Mouse (Mus musculus) thymus, adult 2 months (tissue): ENCODE data around the gene Oas1d. TPM values are rescaled to one million over a fixed set of nuclear protein-coding genes. Genes with fewer than 3 reads are reported as not detected.

Experiments used
- DNase-seq: peaks from one replicate; pipeline ENCODE4 v3.0.0; 2021
- H3K27ac ChIP-seq: fragments of 200-500 bp; 2 replicates; pipeline ENCODE4 v1.5.1; 2012; ENCODE audit warnings: low read length, control low read depth; ENCODE audit not compliant: control insufficient read depth, insufficient read depth
- H3K27me3 ChIP-seq: fragments of 200-500 bp; 2 replicates; pipeline ENCODE4 v1.6.1; 2012; ENCODE audit warnings: mild to moderate bottlenecking, low read length, moderate library complexity, mixed read lengths; ENCODE audit not compliant: control insufficient read depth, insufficient read depth
- H3K36me3 ChIP-seq: fragments of 200-500 bp; 2 replicates; pipeline ENCODE4 v1.6.1; 2012; ENCODE audit warnings: mild to moderate bottlenecking, low read length, moderate library complexity; ENCODE audit not compliant: control insufficient read depth, insufficient read depth
- H3K4me1 ChIP-seq: fragments of 200-500 bp; replicated peaks from 2 replicates; pipeline ENCODE4 v1.6.1; 2012; ENCODE audit warnings: low read length; ENCODE audit not compliant: control insufficient read depth, insufficient read depth
- H3K4me3 ChIP-seq: fragments of 200-500 bp; 2 replicates; pipeline ENCODE4 v1.5.1; 2012; ENCODE audit warnings: mild to moderate bottlenecking, low read length, control low read depth, moderate library complexity; ENCODE audit not compliant: control insufficient read depth, insufficient read depth
- CTCF ChIP-seq: fragments of 200-500 bp; IDR thresholded peaks from 2 replicates; pipeline ENCODE4 v1.5.1; 2012; ENCODE audit warnings: mild to moderate bottlenecking, control low read depth, low read length, moderate library complexity, borderline replicate concordance; ENCODE audit not compliant: control insufficient read depth, poor library complexity, insufficient read depth; ENCODE audit errors: extremely low read depth
- POLR2A ChIP-seq: fragments of 200-500 bp; IDR thresholded peaks from 2 replicates; pipeline ENCODE4 v1.6.1; 2012; ENCODE audit warnings: mild to moderate bottlenecking, low read length, control low read depth, moderate library complexity; ENCODE audit not compliant: control insufficient read depth, poor library complexity, insufficient read depth; ENCODE audit errors: extremely low read depth
- WGBS: fragments of 180-500 bp; shearing (Covaris S2); methylation state at CpG from one replicate; pipeline ENCODE4 v1.1.7; 2018; 5-methylcytosine and 5-hydroxymethylcytosine counted together
- polyA plus RNA-seq: library from polyadenylated mRNA; depleted of rRNA; stranded (reverse); fragments of >200 nt; gene quantifications from 2 replicates; pipeline ENCODE4 v1.2.3, GENCODE M21; 2012; rRNA removed

The Oas1d gene
- polyA plus RNA-seq, 1 experiment, result 0.74 TPM

GRCm38 (mm10) chr5:120966156-120966555 is 51.8 kb downstream of the Oas1d start:
- Histone ChIP-seq H3K36me3 (no peaks in the 10 kb centered on the region), H3K4me3 (no peak overlapping the region), H3K27ac (no peak overlapping the region), H3K27me3 (no peaks in the 10 kb centered on the region), H3K4me1 (no peaks in the 10 kb centered on the region)
- no peak for TF ChIP-seq POLR2A
- no peak for TF ChIP-seq CTCF
- 92% methylated on average over 4 of the region's 4 CpGs for WGBS
- no peak for DNase-seq

- DNase-seq, result no peak
- no peaks in the 10 kb centered on the region for H3K36me3 ChIP-seq
- TF ChIP-seq POLR2A, result no peak
- TF ChIP-seq CTCF, result no peak
- H3K27ac ChIP-seq, result no peak overlapping the region
- WGBS, result 86% methylated on average over 8 of the region's 8 CpGs
- no peaks in the 10 kb centered on the region for H3K4me1 ChIP-seq
- no peaks in the 10 kb centered on the region for H3K27me3 ChIP-seq
- no peak overlapping the region for H3K4me3 ChIP-seq
These were observed 52.6 kb downstream of the Oas1d start for GRCm38 (mm10) chr5:120966894-120967293.

- Histone ChIP-seq H3K27me3 (no peaks in the 10 kb centered on the region), H3K4me3 (no peak overlapping the region), H3K27ac (no peak overlapping the region), H3K36me3 (no peaks in the 10 kb centered on the region), H3K4me1 (no peaks in the 10 kb centered on the region)
- WGBS, result 81% methylated on average over 13 of the region's 13 CpGs
- no peak for TF ChIP-seq POLR2A
- no peak for TF ChIP-seq CTCF
- DNase-seq, result no peak
These were observed 53.2 kb downstream of the Oas1d start for GRCm38 (mm10) chr5:120967355-120968133.

- H3K36me3 ChIP-seq, result no peaks in the 10 kb centered on the region
- WGBS, result 67% methylated on average over 4 of the region's 4 CpGs
- no peak for TF ChIP-seq POLR2A
- no peak for TF ChIP-seq CTCF
These were observed 53.8 kb downstream of the Oas1d start for GRCm38 (mm10) chr5:120968134-120968532.

GRCm38 (mm10) chr5:120968799-120969198 is 54.5 kb downstream of the Oas1d start:
- Histone ChIP-seq H3K27me3 (no peaks in the 10 kb centered on the region), H3K36me3 (no peaks in the 10 kb centered on the region), H3K4me3 (no peak overlapping the region), H3K4me1 (no peaks in the 10 kb centered on the region), H3K27ac (no peak overlapping the region)
- DNase-seq, result no peak
- WGBS, result 91% methylated on average over 8 of the region's 8 CpGs
- TF ChIP-seq POLR2A (no peak), CTCF (no peak)

More at GRCm38 (mm10) chr5:120968134-120968532, 53.8 kb downstream of the Oas1d start:
- no peaks in the 10 kb centered on the region for H3K27me3 ChIP-seq
- H3K4me1 ChIP-seq, result no peaks in the 10 kb centered on the region
- DNase-seq, result no peak
- H3K4me3 ChIP-seq, result no peak overlapping the region
- no peak overlapping the region for H3K27ac ChIP-seq

- no peak for TF ChIP-seq CTCF
- no peak for TF ChIP-seq POLR2A
- no peak for DNase-seq
- 57% methylated on average over 4 of the region's 4 CpGs for WGBS
- H3K27ac ChIP-seq, result no peak overlapping the region
- H3K27me3 ChIP-seq, result no peaks in the 10 kb centered on the region
- H3K4me3 ChIP-seq, result no peak overlapping the region
- no peaks in the 10 kb centered on the region for H3K36me3 ChIP-seq
- no peaks in the 10 kb centered on the region for H3K4me1 ChIP-seq
These were observed 55.4 kb downstream of the Oas1d start for GRCm38 (mm10) chr5:120969703-120970102.

Other genes starting within 250 kb of the Oas1d start
- gene Dtx1, start 202.6 kb upstream of the Oas1d start, polyA plus RNA-seq, result 60.6 and 66.6 TPM in 2 replicates
- gene Oas2, start 164.7 kb upstream of the Oas1d start, polyA plus RNA-seq, result 18.5 and 22.4 TPM in 2 replicates
- gene Oas3, start 136.9 kb upstream of the Oas1d start, polyA plus RNA-seq, result 27.6 and 28.1 TPM in 2 replicates
- gene Oas1e, start 119.0 kb upstream of the Oas1d start, polyA plus RNA-seq, result 0.52 and 0.74 TPM in 2 replicates
- gene Oas1c, start 102.0 kb upstream of the Oas1d start, polyA plus RNA-seq, result 6.3 and 7.7 TPM in 2 replicates
- 0.51 and 1.1 TPM in 2 replicates for gene Oas1f, start 67.2 kb upstream of the Oas1d start, polyA plus RNA-seq
- 0.28 and 0.73 TPM in 2 replicates for gene Oas1h, start 53.1 kb upstream of the Oas1d start, polyA plus RNA-seq
- 9.0 and 10.2 TPM in 2 replicates for gene Oas1g, start 26.9 kb upstream of the Oas1d start, polyA plus RNA-seq
- gene Oas1a, start 7.0 kb upstream of the Oas1d start, polyA plus RNA-seq, result 15.7 and 21.1 TPM in 2 replicates
- 0.23 and 0.26 TPM in 2 replicates for gene Rph3a, start 95.6 kb downstream of the Oas1d start, polyA plus RNA-seq